Mouse (Mus musculus): Measurements from ENCODE around the gene Sec61g. TPM values are rescaled to one million over a fixed set of nuclear protein-coding genes. Genes with fewer than 3 reads are reported as not detected.

Gene Sec61g
- polyA plus RNA-seq, 1 experiment from 2014 or later: 27.7 TPM

- Histone ChIP-seq H3K36me3 (ENCODE audit: control insufficient read depth, insufficient read depth, low read length) (peaks cover 32% of the 10 kb centered on the region), H3K9ac (replicated peaks; ENCODE audit: low read length) (no peak overlapping the region), H3K27me3 (ENCODE audit: control insufficient read depth, insufficient read depth, low read length) (no peaks in the 10 kb centered on the region), H3K4me3 (replicated peaks; ENCODE audit: low read depth, low read length) (no peak overlapping the region), H3K4me2 (ENCODE audit: low read length) (no peak overlapping the region), H3K27ac (replicated peaks; ENCODE audit: low read depth, low read length) (no peak overlapping the region), H3K4me1 (ENCODE audit: control insufficient read depth, insufficient read depth, low read length) (no peaks in the 10 kb centered on the region), H3K9me3 (ENCODE audit: control insufficient read depth, low read length) (no peaks in the 10 kb centered on the region)
- no peak for DNase-seq
- ATAC-seq (ENCODE audit: low FRiP score, low TSS enrichment): no peak
- WGBS: 27% methylated on average over 1 of the region's 1 CpGs
These were observed 9.3 kb downstream of the Sec61g start for GRCm38 (mm10) chr11:16498756-16499680.

Other genes starting within 250 kb of the Sec61g start
- gene Egfr, start 243.7 kb upstream of the Sec61g start, polyA plus RNA-seq (2014; fragmentation: Nextera tagmentation; extraction: Ambion mirVana): 3.8 and 4.2 TPM in 2 replicates